Mouse (Mus musculus) stomach, embryonic 15.5 days (tissue): ENCODE data around the gene 5430403G16Rik. TPM values are rescaled to one million over a fixed set of nuclear protein-coding genes. Genes with fewer than 3 reads are reported as not detected.
"Not testable (repeated sequence)": the region's sequence is repeated elsewhere in the genome, so short reads cannot be mapped to it uniquely, and the experiment has no call there.

ENCODE experiments used
- ATAC-seq: fragments of 200-750 bp; cut with Nextera tagmentation; 2 replicates; pipeline ENCODE4 v1.8.0; 2017; ENCODE audit warnings: low read depth, moderate number of reproducible peaks, moderate TSS enrichment; ENCODE audit not compliant: insufficient read depth, low FRiP score
- H3K27ac ChIP-seq: fragments of 300-500 bp; sonication (generic); 2 replicates; pipeline ENCODE4 v1.5.1; 2015; ENCODE audit warnings: mild to moderate bottlenecking, inconsistent platforms
- H3K27me3 ChIP-seq: fragments of 300-500 bp; sonication (generic); replicated peaks from 2 replicates; pipeline ENCODE4 v1.6.1; 2015; ENCODE audit warnings: inconsistent platforms
- H3K36me3 ChIP-seq: fragments of 300-500 bp; sonication (generic); 2 replicates; pipeline ENCODE4 v1.6.1; 2015; ENCODE audit warnings: inconsistent platforms
- H3K4me1 ChIP-seq: fragments of 300-500 bp; sonication (generic); 2 replicates; pipeline ENCODE4 v1.6.1; 2015; ENCODE audit warnings: inconsistent platforms
- H3K4me2 ChIP-seq: fragments of 300-500 bp; sonication (generic); 2 replicates; pipeline ENCODE4 v1.6.1; 2015; ENCODE audit warnings: mild to moderate bottlenecking, inconsistent platforms
- H3K4me3 ChIP-seq: fragments of 300-500 bp; sonication (generic); replicated peaks from 2 replicates; pipeline ENCODE4 v1.5.1; 2015; ENCODE audit warnings: inconsistent platforms
- H3K9ac ChIP-seq: fragments of 300-500 bp; sonication (generic); 2 replicates; pipeline ENCODE4 v1.6.1; 2015; ENCODE audit warnings: inconsistent platforms
- H3K9me3 ChIP-seq: fragments of 300-500 bp; sonication (generic); 2 replicates; pipeline ENCODE4 v1.6.1; 2016; ENCODE audit warnings: inconsistent platforms
- WGBS: fragments of 180-500 bp; shearing (Covaris S2); methylation state at CpG from one replicate; pipeline ENCODE4 v1.1.7; 2015; 5-methylcytosine and 5-hydroxymethylcytosine counted together
- polyA plus RNA-seq: library from polyadenylated mRNA; unstranded; fragments of >200 nt; fragmentation: Nextera tagmentation; extraction: Ambion mirVana; gene quantifications from 2 replicates; pipeline ENCODE4 v1.2.1, GENCODE M21; 2015

5430403G16Rik gene
- 2.8 and 3.7 TPM in 2 replicates for polyA plus RNA-seq

DNA sequence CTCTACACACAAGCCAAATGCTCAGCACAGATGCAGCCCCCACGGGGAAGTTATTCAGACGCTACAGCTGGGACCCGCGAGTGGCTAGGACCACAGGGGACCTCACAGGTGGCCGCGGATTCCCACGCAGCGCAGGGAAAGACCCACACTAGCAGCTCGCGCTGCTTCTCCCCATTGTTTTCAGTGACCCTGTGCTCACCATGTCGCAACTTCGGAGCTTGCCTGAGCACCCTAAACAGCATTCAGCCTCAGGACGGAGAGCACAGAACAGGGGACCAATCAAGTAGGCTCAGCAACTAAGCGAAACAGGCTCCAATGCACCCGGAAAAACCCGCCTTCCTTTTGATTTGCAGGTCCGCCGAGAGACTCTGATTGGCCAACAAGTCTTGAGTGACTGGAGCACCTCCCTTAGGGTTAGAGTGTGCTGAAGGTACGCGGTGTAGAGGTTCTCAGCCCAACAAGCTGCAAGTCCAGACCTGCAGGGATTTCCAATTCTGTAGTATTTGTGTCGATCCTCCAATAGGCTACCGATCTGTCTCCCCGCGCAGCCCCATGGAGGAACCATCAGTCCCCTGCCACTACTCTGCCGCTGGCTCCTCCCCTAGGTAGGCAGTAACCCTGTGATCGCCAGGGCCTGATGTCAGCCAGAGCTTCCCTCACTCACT, at the start of gene 5430403G16Rik:
Gene 5430403G16Rik, minus strand, starts transcription at position 505 of the 665 bp plus-strand sequence.
- ATAC-seq, result peak; percentile 97
- H3K27me3 ChIP-seq, result not testable (repeated sequence)
- WGBS, result under 1% methylated on average over 26 of the region's 26 CpGs

DNA sequence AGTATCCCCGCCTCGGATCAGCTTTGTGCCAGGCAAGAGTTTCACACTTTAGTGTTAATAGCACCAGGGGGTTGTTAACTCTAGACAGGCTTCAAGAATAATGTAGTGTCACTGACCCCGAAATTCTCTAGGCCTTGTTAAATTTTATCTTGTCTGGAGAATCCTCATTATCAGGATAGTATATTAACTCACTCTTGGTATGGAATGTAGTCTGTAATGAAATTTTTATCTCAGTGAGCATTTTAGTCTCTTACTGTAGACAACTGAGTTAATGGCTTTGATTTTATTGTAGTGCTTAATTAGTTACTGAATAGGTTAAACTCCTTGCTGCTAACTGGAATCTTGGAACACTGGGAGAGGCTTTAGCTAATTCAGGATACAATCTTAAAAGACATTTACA, 26.5 kb upstream of the 5430403G16Rik start:
- not testable (repeated sequence) for H3K9ac ChIP-seq, H3K27ac ChIP-seq, ATAC-seq, H3K9me3 ChIP-seq, H3K36me3 ChIP-seq, H3K27me3 ChIP-seq, H3K4me2 ChIP-seq, H3K4me1 ChIP-seq, H3K4me3 ChIP-seq
- WGBS, result 45% methylated on average over 3 of the region's 3 CpGs

More for the DNA sequence above, at the start of gene 5430403G16Rik:
- Histone ChIP-seq H3K4me3 (peak within 1 kb of the TSS; percentile 69), H3K4me2 (peak within 1 kb of the TSS; percentile 77), H3K9ac (peak within 1 kb of the TSS; percentile 58; the same call in 1 of the 2 replicates), H3K27ac (peak within 1 kb of the TSS; percentile 83)
- not testable (repeated sequence) for H3K4me1 ChIP-seq, H3K9me3 ChIP-seq, H3K36me3 ChIP-seq

DNA sequence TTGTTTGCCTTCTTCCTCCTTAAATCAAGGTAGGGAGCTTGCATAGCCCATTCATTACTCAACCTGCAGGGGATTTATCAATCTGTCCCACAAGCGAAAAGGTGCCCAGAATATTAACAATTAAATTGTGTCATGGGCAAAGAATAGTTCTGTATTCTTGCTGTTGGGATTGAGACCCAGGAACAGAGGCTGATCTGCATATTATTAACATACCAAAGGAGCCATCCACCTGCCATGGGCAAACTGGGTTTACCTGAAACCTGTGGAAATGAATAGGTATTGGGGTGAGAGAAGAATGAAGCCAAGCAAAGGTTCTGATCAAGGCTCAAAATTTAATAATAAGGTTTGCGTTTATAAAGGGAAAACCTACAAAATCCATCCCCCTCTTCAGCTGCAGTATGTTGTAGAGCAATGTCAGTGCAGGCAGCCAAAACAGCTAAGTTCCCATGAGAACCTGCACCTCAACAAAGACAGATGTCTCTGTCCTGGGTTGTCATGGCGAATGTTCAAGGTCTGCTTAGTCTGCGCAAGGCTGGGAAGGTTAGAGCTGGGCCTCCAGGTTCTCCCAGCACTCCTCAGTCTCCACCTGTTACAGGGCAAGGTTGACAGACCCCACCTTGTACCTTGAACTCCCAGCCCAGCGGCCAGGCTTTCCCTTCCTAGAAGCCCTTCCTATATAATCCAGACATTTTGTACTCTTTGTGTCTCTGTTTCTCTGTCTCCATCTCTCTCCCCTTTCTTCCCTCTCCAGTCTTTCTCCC, 544 bp upstream of the 5430403G16Rik start:
- 59% methylated on average over 5 of the region's 5 CpGs for WGBS
- not testable (repeated sequence) for H3K4me1 ChIP-seq, H3K36me3 ChIP-seq, ATAC-seq, H3K9me3 ChIP-seq, H3K9ac ChIP-seq, H3K27me3 ChIP-seq, H3K27ac ChIP-seq
- peak overlapping the region; percentile 77 for H3K4me2 ChIP-seq
- peak overlapping the region; percentile 69 for H3K4me3 ChIP-seq

DNA sequence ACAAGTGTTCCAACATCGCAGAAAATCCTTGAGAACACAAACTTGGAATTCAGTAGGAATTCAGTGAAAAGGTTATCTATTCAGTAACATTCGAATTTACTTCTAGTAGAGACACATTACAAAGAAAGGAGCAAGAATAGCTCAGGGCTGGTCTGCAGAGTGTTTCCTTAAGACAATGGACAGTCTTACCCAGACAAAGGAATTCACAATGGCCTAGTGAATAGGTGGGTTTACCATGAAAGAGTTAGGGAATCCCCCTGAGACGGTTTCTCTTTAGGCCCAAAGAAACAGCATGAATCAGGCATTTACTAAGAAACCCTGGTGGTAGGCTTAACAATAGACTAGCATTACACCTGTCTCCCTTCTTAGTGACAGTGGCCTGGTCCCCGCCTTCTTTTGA, 7.9 kb downstream of the 5430403G16Rik start:
- Histone ChIP-seq H3K4me1 (no peaks in the 10 kb centered on the region), H3K36me3 (no peaks in the 10 kb centered on the region), H3K4me3 (no peak overlapping the region)

More for the DNA sequence above, 7.9 kb downstream of the 5430403G16Rik start:
- H3K27me3 ChIP-seq, result no peaks in the 10 kb centered on the region
- H3K9me3 ChIP-seq, result no peaks in the 10 kb centered on the region; the same call in 1 of the 2 replicates
- no peak overlapping the region for H3K27ac ChIP-seq
- no peak overlapping the region for H3K9ac ChIP-seq
- WGBS, result 73% methylated on average over 4 of the region's 4 CpGs
- no peak for ATAC-seq
- no peak overlapping the region for H3K4me2 ChIP-seq

Other genes with a start within 250 kb of the 5430403G16Rik start
- 12.8 and 13.7 TPM in 2 replicates for gene Crlf2, start 132.0 kb downstream of the 5430403G16Rik start, polyA plus RNA-seq
- gene 4930522L14Rik, start 60.8 kb upstream of the 5430403G16Rik start, polyA plus RNA-seq, result 12.6 and 13.6 TPM in 2 replicates
- gene Gm15446, start 232.4 kb upstream of the 5430403G16Rik start, polyA plus RNA-seq, result 0.54 and 0.61 TPM in 2 replicates